Mouse (Mus musculus): ENCODE measurements around the gene Olfr657. TPM values are rescaled to one million over a fixed set of nuclear protein-coding genes. Genes with fewer than 3 reads are reported as not detected.

The Olfr657 gene
- polyA plus RNA-seq (2015; fragmentation: Nextera tagmentation; extraction: Ambion mirVana), result not detected in 2 replicates

DNA sequence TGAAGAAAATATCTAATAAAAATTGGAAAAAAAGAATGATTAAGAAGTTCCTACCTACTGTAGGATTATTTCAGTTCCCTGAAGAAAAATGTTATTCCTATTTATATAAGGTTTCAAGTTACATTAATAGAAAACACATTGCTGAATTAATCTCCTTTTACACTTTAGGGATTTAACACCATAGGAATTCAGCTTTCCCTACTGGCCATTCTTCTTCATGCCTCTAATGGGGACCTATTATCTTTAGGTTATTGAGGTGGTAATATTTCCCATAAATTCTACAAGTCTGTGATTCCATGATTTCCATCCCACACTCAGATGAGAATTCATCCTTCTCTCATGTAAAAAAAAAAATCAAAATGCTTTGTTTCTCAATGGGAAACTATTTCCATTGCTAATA, at the start of gene Olfr657:
Gene Olfr657, plus strand, starts transcription at position 301 of the 400 bp plus-strand sequence.
- Histone ChIP-seq H3K4me2 (ENCODE audit: low read length) (no peak within 1 kb of the TSS), H3K9me3 (ENCODE audit: control insufficient read depth, low read length) (no peaks in the 10 kb centered on the region), H3K27ac (ENCODE audit: low read length) (no peak within 1 kb of the TSS), H3K27me3 (replicated peaks; ENCODE audit: control insufficient read depth, insufficient read depth, low read length) (no peaks in the 10 kb centered on the region), H3K4me3 (replicated peaks; ENCODE audit: low read length) (no peak within 1 kb of the TSS), H3K4me1 (replicated peaks; ENCODE audit: control insufficient read depth, insufficient read depth, low read length) (no peaks in the 10 kb centered on the region), H3K36me3 (ENCODE audit: control insufficient read depth, insufficient read depth) (no peaks in the 10 kb centered on the region), H3K9ac (replicated peaks; ENCODE audit: low read depth, low read length) (no peak within 1 kb of the TSS)
- no peak for ATAC-seq

DNA sequence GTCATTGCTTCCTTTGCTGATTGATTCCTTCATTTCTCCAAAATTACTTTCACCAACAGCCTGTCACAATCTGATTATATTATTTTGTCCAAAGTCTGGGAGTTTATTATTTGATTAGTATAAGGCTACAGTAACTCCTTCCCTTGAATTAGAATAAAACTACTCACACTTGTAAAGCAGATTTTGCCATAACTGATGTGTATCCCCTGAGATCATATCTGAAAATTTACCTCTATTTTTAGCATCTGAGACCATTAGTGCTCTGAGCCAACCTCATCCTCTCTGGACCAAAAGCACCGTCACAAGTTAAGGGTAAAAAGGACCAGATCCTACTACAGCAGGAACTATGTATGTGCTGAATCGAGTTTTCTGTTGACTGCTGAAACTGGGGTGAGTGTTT, 47.6 kb upstream of the Olfr657 start, which contains the start of gene Olfr653:
Gene Olfr653, plus strand, starts transcription at position 301 of the 400 bp plus-strand sequence.
- Histone ChIP-seq H3K4me3 (replicated peaks; ENCODE audit: low read length) (no peak within 1 kb of the TSS), H3K27me3 (replicated peaks; ENCODE audit: control insufficient read depth, insufficient read depth, low read length) (no peaks in the 10 kb centered on the region), H3K4me2 (ENCODE audit: low read length) (no peak within 1 kb of the TSS), H3K27ac (ENCODE audit: low read length) (no peak within 1 kb of the TSS), H3K36me3 (ENCODE audit: control insufficient read depth, insufficient read depth) (no peaks in the 10 kb centered on the region), H3K9me3 (ENCODE audit: control insufficient read depth, low read length) (no peaks in the 10 kb centered on the region), H3K4me1 (replicated peaks; ENCODE audit: control insufficient read depth, insufficient read depth, low read length) (no peaks in the 10 kb centered on the region), H3K9ac (replicated peaks; ENCODE audit: low read depth, low read length) (no peak within 1 kb of the TSS)
- ATAC-seq, result no peak
- WGBS, result 78% methylated on average over 2 of the region's 2 CpGs

DNA sequence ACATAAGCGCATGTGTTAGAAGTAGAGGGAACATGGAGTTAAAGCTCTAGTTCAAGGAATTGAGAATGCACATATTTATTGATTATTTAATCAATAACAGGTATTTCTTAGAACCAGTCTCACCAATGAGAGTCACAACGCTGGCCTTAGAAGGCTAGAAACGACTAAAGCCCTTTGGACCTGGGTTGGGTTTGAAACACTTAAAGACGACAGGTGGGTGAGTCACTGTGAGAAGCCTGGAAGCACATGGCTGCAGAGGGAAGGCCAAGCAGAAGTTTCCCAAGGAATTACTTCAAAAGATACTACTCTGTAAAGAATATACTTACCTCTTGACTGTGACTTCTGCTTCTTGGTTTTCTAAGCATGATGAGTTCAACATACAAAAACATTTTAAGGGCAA, 43.7 kb upstream of the Olfr657 start:
- WGBS, result 98% methylated on average over 4 of the region's 4 CpGs
- Histone ChIP-seq H3K4me2 (ENCODE audit: low read length) (no peak overlapping the region), H3K9me3 (ENCODE audit: control insufficient read depth, low read length) (no peaks in the 10 kb centered on the region), H3K36me3 (ENCODE audit: control insufficient read depth, insufficient read depth) (no peaks in the 10 kb centered on the region), H3K27me3 (replicated peaks; ENCODE audit: control insufficient read depth, insufficient read depth, low read length) (no peaks in the 10 kb centered on the region), H3K9ac (replicated peaks; ENCODE audit: low read depth, low read length) (no peak overlapping the region), H3K4me3 (replicated peaks; ENCODE audit: low read length) (no peak overlapping the region), H3K27ac (ENCODE audit: low read length) (no peak overlapping the region), H3K4me1 (replicated peaks; ENCODE audit: control insufficient read depth, insufficient read depth, low read length) (no peaks in the 10 kb centered on the region)
- no peak for ATAC-seq

DNA sequence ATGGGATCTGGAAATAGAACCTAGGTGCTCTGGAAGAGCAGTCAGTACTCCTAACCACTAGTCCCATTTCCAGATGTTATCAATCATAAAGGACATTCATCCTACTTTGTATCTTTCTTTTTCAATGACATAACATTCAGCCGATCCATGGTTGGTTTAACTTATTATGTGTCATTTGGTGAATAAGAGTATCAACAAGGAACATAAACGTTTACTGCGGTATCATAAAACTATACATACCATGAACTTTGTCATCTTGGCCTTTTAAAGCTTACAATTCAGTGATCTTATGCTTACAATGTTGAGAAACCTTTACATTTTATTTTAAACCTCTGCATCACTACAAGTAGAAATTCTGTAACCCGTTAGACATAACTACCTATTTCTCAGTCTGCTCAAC, 43.2 kb upstream of the Olfr657 start:
- Histone ChIP-seq H3K4me3 (replicated peaks; ENCODE audit: low read length) (no peak overlapping the region), H3K27ac (ENCODE audit: low read length) (no peak overlapping the region), H3K27me3 (replicated peaks; ENCODE audit: control insufficient read depth, insufficient read depth, low read length) (no peaks in the 10 kb centered on the region), H3K4me1 (replicated peaks; ENCODE audit: control insufficient read depth, insufficient read depth, low read length) (no peaks in the 10 kb centered on the region), H3K9me3 (ENCODE audit: control insufficient read depth, low read length) (no peaks in the 10 kb centered on the region), H3K36me3 (ENCODE audit: control insufficient read depth, insufficient read depth) (no peaks in the 10 kb centered on the region), H3K4me2 (ENCODE audit: low read length) (no peak overlapping the region), H3K9ac (replicated peaks; ENCODE audit: low read depth, low read length) (no peak overlapping the region)
- WGBS, result 92% methylated on average over 4 of the region's 4 CpGs
- no peak for ATAC-seq

DNA sequence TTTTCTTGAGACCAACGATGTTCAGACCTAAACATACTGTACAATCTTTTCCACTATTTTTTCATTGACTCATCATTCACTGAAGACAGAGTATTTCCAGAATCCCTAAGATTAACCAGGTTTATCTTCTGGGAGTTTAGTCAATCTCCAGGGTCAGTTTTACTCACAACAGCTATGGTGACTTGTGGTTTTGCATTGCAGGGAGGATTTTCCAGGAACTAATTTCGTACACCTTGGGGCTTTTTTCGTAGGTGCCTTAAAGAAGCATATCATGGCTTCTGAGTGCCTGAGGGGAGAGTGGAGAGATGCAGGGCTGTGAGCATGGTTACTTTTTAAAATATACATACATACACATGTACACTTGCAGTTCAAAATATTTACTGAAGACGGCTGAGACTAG, 37.9 kb upstream of the Olfr657 start, which contains the start of gene Olfr654:
Gene Olfr654, plus strand, starts transcription at position 301 of the 400 bp plus-strand sequence.
- Histone ChIP-seq H3K9ac (replicated peaks; ENCODE audit: low read depth, low read length) (no peak within 1 kb of the TSS), H3K4me2 (ENCODE audit: low read length) (no peak within 1 kb of the TSS), H3K27ac (ENCODE audit: low read length) (no peak within 1 kb of the TSS), H3K36me3 (ENCODE audit: control insufficient read depth, insufficient read depth) (no peaks in the 10 kb centered on the region), H3K4me3 (replicated peaks; ENCODE audit: low read length) (no peak within 1 kb of the TSS), H3K9me3 (ENCODE audit: control insufficient read depth, low read length) (no peaks in the 10 kb centered on the region), H3K4me1 (replicated peaks; ENCODE audit: control insufficient read depth, insufficient read depth, low read length) (no peaks in the 10 kb centered on the region), H3K27me3 (replicated peaks; ENCODE audit: control insufficient read depth, insufficient read depth, low read length) (no peaks in the 10 kb centered on the region)
- ATAC-seq, result no peak
- 92% methylated on average over 4 of the region's 4 CpGs for WGBS

DNA sequence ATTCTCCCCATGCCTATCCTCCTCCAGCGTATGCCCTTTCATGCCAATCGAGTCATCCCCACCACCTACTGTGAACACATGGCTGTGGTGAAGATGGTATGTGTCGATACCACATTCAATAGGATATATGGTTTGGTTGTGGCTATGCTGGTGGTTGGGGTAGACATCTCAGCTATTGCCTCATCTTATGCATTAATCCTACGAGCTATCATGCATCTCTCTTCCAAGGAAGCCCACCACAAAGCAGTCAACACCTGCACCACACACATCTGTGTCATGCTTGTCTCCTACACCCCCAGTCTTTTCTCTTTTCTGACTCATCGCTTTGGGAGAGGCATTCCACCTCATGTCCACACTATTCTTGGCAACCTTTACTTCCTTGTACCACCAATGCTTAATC, 36.3 kb upstream of the Olfr657 start:
- H3K4me3 ChIP-seq (replicated peaks; ENCODE audit: low read length), result no peak overlapping the region
- WGBS, result 89% methylated on average over 5 of the region's 5 CpGs
- no peaks in the 10 kb centered on the region for H3K9me3 ChIP-seq (ENCODE audit: control insufficient read depth, low read length)
- no peak overlapping the region for H3K27ac ChIP-seq (ENCODE audit: low read length)
- no peaks in the 10 kb centered on the region for H3K4me1 ChIP-seq (replicated peaks; ENCODE audit: control insufficient read depth, insufficient read depth, low read length)
- ATAC-seq, result no peak
- no peaks in the 10 kb centered on the region for H3K36me3 ChIP-seq (ENCODE audit: control insufficient read depth, insufficient read depth)
- no peaks in the 10 kb centered on the region for H3K27me3 ChIP-seq (replicated peaks; ENCODE audit: control insufficient read depth, insufficient read depth, low read length)
- no peak overlapping the region for H3K4me2 ChIP-seq (ENCODE audit: low read length)
- no peak overlapping the region for H3K9ac ChIP-seq (replicated peaks; ENCODE audit: low read depth, low read length)

DNA sequence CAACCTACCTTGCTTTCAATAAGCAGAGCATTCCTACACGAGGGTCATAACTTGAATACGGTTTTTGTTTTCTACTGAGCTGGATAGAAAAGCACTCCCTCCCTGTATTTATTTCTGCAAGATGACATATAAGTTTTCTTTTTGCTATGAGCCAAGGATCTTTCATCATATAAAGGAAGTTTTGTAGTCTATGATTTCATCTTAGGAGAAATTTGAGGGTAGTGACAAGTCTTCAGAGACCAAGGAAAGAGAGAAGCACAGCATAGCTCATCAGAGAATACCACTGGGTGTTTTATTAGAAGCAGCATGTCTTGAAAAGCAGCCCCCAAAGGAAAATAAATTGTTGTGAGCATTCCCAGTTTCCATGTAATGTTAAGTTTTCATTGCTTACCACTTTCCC, 22.9 kb upstream of the Olfr657 start, which contains the start of gene Olfr655:
Gene Olfr655, minus strand, starts transcription at position 101 of the 400 bp plus-strand sequence.
- Histone ChIP-seq H3K9ac (replicated peaks; ENCODE audit: low read depth, low read length) (no peak within 1 kb of the TSS), H3K36me3 (ENCODE audit: control insufficient read depth, insufficient read depth) (no peaks in the 10 kb centered on the region), H3K9me3 (ENCODE audit: control insufficient read depth, low read length) (no peaks in the 10 kb centered on the region), H3K27me3 (replicated peaks; ENCODE audit: control insufficient read depth, insufficient read depth, low read length) (no peaks in the 10 kb centered on the region), H3K4me1 (replicated peaks; ENCODE audit: control insufficient read depth, insufficient read depth, low read length) (no peaks in the 10 kb centered on the region), H3K4me3 (replicated peaks; ENCODE audit: low read length) (no peak within 1 kb of the TSS), H3K27ac (ENCODE audit: low read length) (no peak within 1 kb of the TSS), H3K4me2 (ENCODE audit: low read length) (no peak within 1 kb of the TSS)
- WGBS, result 81% methylated on average over 2 of the region's 2 CpGs
- no peak for ATAC-seq

DNA sequence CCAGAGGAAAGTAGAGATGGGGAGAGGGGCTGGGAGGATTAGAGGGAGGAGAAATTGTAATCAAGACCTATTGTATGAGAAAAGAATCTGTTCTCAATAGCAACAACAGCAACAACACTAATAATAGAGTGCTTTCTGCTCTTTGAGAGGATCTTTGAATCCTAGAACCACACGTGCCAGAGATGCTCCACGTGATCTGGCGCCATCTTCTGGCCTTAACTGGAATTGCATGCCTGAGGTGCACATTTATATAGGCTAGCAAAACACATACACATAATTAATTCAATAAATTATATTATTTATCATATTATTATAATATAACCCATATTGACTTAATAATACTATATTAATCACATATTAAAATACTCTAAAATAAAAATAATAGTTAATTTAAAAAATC, 21.4 kb upstream of the Olfr657 start:
- H3K4me3 ChIP-seq (replicated peaks; ENCODE audit: low read length), result no peak overlapping the region
- no peaks in the 10 kb centered on the region for H3K27me3 ChIP-seq (replicated peaks; ENCODE audit: control insufficient read depth, insufficient read depth, low read length)
- no peak overlapping the region for H3K9ac ChIP-seq (replicated peaks; ENCODE audit: low read depth, low read length)
- H3K27ac ChIP-seq (ENCODE audit: low read length), result no peak overlapping the region
- no peaks in the 10 kb centered on the region for H3K4me1 ChIP-seq (replicated peaks; ENCODE audit: control insufficient read depth, insufficient read depth, low read length)
- 4% methylated on average over 3 of the region's 3 CpGs for WGBS
- H3K9me3 ChIP-seq (ENCODE audit: control insufficient read depth, low read length), result no peaks in the 10 kb centered on the region
- H3K4me2 ChIP-seq (ENCODE audit: low read length), result no peak overlapping the region
- no peaks in the 10 kb centered on the region for H3K36me3 ChIP-seq (ENCODE audit: control insufficient read depth, insufficient read depth)
- ATAC-seq, result no peak

DNA sequence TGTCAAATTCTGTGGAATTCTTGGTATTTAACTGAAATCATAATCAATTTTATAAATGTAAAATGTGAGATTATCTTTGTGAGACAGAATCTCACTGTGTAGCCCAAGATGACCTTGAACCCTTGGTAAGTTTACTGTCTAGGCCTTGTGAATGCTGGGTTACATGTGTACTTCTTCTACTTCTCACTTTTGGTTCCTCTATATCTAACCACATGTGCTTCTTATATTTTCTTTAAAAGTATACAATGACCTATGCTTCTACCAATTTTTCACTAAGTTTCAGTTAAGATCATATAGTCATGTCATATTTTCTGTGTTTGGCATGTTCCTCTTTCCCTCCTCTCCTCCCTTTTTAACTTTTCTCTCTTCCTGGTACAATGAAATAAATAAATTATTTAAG, 19.9 kb upstream of the Olfr657 start:
- Histone ChIP-seq H3K9me3 (ENCODE audit: control insufficient read depth, low read length) (no peaks in the 10 kb centered on the region), H3K4me1 (replicated peaks; ENCODE audit: control insufficient read depth, insufficient read depth, low read length) (no peaks in the 10 kb centered on the region), H3K4me3 (replicated peaks; ENCODE audit: low read length) (no peak overlapping the region), H3K4me2 (ENCODE audit: low read length) (no peak overlapping the region), H3K9ac (replicated peaks; ENCODE audit: low read depth, low read length) (no peak overlapping the region), H3K27ac (ENCODE audit: low read length) (no peak overlapping the region), H3K27me3 (replicated peaks; ENCODE audit: control insufficient read depth, insufficient read depth, low read length) (no peaks in the 10 kb centered on the region), H3K36me3 (ENCODE audit: control insufficient read depth, insufficient read depth) (no peaks in the 10 kb centered on the region)
- ATAC-seq, result no peak

DNA sequence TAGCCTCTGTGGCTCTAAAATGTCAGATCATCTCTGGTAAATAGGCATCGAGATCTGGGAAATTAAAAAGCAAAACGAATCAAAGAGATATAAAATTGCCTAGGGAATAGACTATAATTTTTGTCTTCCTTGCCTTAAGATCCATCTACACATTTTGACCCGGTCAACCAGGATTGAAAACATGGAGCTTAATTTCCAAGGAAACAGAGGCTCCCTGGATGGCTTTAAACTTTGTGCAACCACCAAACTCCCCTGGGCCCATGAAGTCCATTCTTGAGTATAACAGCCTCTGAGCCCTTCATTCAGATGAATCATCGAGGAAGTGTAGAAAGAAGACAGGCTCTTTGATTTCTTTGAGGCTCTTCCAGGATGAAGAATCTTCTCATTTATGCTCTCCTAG, 10.9 kb upstream of the Olfr657 start, which contains the start of gene Olfr656:
Gene Olfr656, plus strand, starts transcription at position 301 of the 400 bp plus-strand sequence.
- Histone ChIP-seq H3K4me3 (replicated peaks; ENCODE audit: low read length) (no peak within 1 kb of the TSS), H3K9ac (replicated peaks; ENCODE audit: low read depth, low read length) (no peak within 1 kb of the TSS), H3K9me3 (ENCODE audit: control insufficient read depth, low read length) (no peaks in the 10 kb centered on the region), H3K27me3 (replicated peaks; ENCODE audit: control insufficient read depth, insufficient read depth, low read length) (no peaks in the 10 kb centered on the region), H3K27ac (ENCODE audit: low read length) (no peak within 1 kb of the TSS), H3K4me2 (ENCODE audit: low read length) (no peak within 1 kb of the TSS), H3K36me3 (ENCODE audit: control insufficient read depth, insufficient read depth) (no peaks in the 10 kb centered on the region), H3K4me1 (replicated peaks; ENCODE audit: control insufficient read depth, insufficient read depth, low read length) (no peaks in the 10 kb centered on the region)
- no peak for ATAC-seq
- WGBS, result 78% methylated on average over 4 of the region's 4 CpGs

Measured in forebrain, embryonic 16.5 days (tissue).